Mouse (Mus musculus) olfactory bulb, adult 2 months (tissue): ENCODE measurements around the gene Cblb.

Experiments used
- CTCF ChIP-seq: fragments of 200-500 bp; IDR thresholded peaks from 2 replicates; pipeline ENCODE4 v1.5.1; 2012; ENCODE audit warnings: low read depth, mild to moderate bottlenecking, low read length, moderate library complexity; ENCODE audit not compliant: insufficient read depth
- POLR2A ChIP-seq: fragments of 200-500 bp; IDR thresholded peaks from 2 replicates; pipeline ENCODE4 v1.6.1; 2012; ENCODE audit warnings: mild to moderate bottlenecking, low read depth, low read length, moderate library complexity; ENCODE audit not compliant: insufficient read depth

DNA sequence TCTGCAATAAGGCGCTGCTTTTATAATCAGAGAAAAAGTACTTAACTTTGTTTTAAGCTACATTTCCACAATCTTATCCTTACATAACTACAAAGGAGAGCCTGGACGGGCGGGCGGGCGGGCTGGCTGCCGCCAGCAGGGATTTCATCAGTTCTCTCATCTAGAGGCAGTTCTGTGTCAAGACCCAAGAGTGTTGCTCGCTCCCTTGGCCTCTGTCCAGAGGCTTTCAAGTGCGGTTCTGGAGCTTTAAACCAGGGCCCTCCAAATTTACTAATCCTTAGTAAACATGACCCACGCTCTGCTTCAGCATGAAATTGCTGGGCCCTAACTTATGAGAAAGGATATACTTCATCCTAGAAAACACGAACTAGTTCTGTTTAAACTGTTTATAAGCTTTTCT is 155.7 kb downstream of the Cblb start:
- TF ChIP-seq CTCF (no peak), POLR2A (no peak)
